Mouse (Mus musculus) left cerebral cortex, adult 11 months (tissue): ENCODE results near the gene Sox18.

ENCODE experiments used
- DNase-seq: peaks from one replicate; pipeline ENCODE4 v3.0.0; 2022; ENCODE audit warnings: low spot score

The Sox18 gene

DNA sequence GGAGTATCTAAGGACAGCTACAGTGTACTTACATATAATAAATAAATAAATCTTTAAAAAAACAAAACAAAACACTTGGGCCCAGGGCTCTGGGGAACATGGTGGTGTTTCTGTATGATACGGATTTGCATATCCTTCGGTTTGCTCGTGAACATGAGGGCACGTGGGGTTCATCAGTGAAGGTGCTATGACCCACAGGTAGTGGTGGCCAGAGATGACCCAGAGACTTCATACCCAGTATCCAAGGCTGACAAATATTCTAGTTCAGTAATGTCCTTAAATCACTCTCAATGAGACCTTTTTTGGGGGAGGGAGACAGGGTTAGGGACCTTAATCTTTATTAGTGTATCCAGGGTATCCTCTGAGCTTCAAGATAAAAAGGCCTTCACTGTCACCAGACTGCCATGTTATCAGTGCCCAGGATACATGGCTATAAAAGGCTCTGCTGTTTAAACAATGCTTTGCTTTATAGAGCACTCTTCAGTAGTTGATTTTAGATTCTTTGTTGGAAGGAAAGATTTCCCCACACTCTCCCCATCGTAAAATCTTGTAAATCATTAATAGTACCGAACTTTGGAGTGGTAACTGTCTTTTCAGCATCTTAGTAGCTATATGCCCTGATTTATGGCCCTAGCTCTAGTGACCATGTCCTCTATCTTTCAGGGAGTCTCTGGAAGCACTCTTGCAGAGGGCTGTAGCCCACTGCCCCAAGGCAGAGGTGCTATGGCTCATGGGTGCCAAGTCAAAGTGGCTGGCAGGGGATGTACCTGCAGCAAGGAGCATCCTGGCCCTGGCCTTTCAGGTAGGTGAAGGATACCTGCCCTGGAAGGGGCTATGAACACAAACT lies 24.6 kb downstream of the Sox18 start:
- no peak for DNase-seq

DNA sequence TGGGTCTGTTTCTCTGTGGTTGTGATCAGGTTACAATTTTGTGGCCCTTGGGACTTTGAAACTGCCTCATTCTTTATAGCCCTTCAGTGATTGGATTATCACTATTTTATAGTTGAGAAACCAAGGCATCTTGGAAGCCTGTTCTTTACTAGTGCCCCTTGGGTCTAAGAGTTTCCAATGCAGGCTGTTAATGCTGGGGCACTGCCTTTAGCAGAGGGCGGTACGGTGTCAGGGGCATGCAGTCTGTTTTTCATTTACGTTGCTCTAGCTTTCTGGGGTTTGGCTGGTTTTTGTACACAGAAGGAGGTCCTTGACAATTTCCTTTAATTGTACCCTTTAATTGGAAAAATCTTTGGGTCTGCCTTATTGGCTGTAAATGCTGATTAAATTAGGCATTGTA lies 25.8 kb downstream of the Sox18 start:
- no peak for DNase-seq

GRCm38 (mm10) chr2:181644361-181644760 lies 27.1 kb downstream of the Sox18 start:
- no peak for DNase-seq

DNA sequence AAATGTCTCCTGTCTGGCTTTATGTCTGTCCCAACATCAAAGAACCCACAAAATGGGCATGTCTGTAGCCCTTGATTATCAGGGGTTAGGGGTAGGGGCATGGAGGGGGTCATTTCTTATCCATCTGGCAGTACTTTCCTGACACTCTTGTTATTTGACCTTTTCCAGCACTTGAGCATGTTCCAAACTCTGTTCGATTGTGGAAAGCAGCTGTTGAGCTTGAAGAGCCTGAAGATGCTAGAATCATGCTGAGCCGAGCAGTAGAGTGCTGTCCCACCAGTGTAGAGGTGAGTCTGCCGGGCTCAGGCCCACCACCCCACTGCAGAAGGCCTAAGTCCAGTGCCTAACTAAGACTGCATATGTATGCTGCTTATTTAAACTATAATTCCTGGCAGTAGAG lies 35.6 kb downstream of the Sox18 start:
- DNase-seq, result no peak

DNA sequence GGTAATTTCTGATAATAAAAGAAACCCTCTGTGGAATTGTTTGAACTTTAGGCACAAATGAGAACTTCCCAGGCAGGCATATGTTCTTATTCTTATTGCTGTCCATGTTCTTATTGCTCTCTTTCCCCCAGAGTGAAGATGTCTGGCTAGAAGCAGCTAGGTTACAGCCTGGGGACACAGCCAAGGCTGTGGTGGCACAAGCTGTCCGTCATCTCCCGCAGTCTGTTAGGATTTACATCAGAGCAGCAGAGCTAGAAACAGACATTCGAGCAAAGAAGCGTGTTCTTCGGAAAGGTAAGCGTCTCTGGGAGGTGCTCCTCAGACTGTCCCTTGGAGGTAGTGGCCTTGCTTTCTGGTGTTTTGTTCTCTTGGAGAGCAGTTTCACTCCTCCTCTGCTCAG lies 38.8 kb downstream of the Sox18 start:
- no peak for DNase-seq

- DNase-seq, result no peak
Observed at GRCm38 (mm10) chr2:181628471-181628870, 43.0 kb downstream of the Sox18 start.

- no peak for DNase-seq
Observed at GRCm38 (mm10) chr2:181623401-181623800, 48.0 kb downstream of the Sox18 start.
